Mouse (Mus musculus) splenic B cell, adult 2 months (primary cell): ENCODE data around the gene Lypd6b.

Experiments used
- DNase-seq: peaks from one replicate; pipeline ENCODE4 v3.0.0-alpha.2; 2011; ENCODE audit warnings: low read depth, low spot score
- H3K27me3 ChIP-seq: 2 replicates; pipeline ENCODE4 v1.6.1; 2012; ENCODE audit warnings: mild to moderate bottlenecking, low read length, moderate library complexity, mixed read lengths; ENCODE audit not compliant: control insufficient read depth, poor library complexity, insufficient read depth, severe bottlenecking
- H3K36me3 ChIP-seq: 2 replicates; pipeline ENCODE4 v1.6.1; 2012; ENCODE audit warnings: mild to moderate bottlenecking, low read length, moderate library complexity, mixed read lengths; ENCODE audit not compliant: control insufficient read depth, poor library complexity, insufficient read depth, severe bottlenecking

Gene Lypd6b

DNA sequence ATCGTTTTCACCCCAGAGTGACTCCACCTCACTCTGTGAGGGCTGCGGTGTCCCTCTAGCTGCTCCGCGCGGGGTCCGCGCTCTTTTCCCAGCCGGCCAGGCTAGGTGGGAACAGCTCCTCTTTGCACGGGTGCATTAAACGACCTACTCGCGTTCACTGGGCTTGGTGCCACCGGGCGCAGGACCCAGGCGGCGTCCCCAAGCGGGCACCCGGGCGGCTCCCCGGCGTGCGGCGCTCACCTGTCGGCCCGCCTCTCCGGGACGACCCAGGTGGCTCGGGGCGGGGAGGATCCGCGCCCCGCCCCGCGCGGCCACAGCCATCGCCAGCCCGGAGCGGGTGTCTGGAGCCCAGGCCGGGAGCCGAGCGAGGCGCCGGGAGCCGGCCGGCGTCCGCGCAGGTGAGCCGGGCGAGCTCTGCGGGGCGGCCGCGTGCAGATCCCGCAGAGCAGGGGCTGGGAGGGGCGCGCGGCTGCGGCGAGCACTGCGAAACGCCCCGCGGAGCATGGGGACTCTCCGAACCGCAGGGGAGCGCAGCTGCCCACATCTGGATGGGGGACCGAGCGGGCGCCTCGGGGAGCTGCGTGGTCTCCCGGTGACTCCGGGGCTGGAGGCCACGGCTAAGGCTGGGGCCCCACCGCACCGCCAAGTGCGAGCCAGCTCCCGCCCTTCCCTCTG lies at the start of gene Lypd6b:
TSS of gene Lypd6b (plus strand) at position 313 of the 675 bp plus-strand sequence.
- H3K36me3 ChIP-seq: no peaks in the 10 kb centered on the region
- H3K27me3 ChIP-seq: no peaks in the 10 kb centered on the region; the same call in 1 of the 2 replicates
- DNase-seq: no peak

DNA sequence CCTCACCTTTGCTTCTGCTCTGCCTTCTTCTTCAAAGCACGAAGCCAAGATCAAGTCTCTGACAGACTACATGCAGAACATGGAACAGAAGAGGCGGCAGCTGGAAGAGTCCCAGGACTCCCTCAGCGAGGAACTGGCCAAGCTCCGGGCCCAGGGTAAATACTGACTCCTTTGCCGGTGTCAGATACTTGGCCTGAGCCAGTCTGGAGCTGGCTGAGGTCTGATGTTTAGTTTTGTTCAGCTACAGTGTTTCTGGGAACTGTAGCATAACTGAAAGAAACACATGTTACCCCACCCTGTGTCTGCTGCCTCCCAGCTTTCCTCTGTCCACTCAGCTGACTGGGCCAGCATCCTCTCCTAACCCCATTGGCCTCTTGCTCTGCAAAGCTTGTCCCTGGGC lies 48.4 kb upstream of the Lypd6b start:
- DNase-seq: no peak
- H3K36me3 ChIP-seq: no peaks in the 10 kb centered on the region
- no peaks in the 10 kb centered on the region for H3K27me3 ChIP-seq

- Histone ChIP-seq H3K36me3 (no peaks in the 10 kb centered on the region), H3K27me3 (no peaks in the 10 kb centered on the region)
- DNase-seq: no peak
Observed at GRCm38 (mm10) chr2:49741026-49741425, 46.5 kb upstream of the Lypd6b start.

GRCm38 (mm10) chr2:49741895-49742734 lies 45.4 kb upstream of the Lypd6b start:
- peak; percentile 34 for DNase-seq

GRCm38 (mm10) chr2:49742919-49743318 lies 44.6 kb upstream of the Lypd6b start:
- no peak for DNase-seq
- Histone ChIP-seq H3K27me3 (no peaks in the 10 kb centered on the region), H3K36me3 (no peaks in the 10 kb centered on the region)

More at GRCm38 (mm10) chr2:49741895-49742734, 45.4 kb upstream of the Lypd6b start:
- H3K36me3 ChIP-seq: no peaks in the 10 kb centered on the region
- no peaks in the 10 kb centered on the region for H3K27me3 ChIP-seq

- Histone ChIP-seq H3K36me3 (no peaks in the 10 kb centered on the region), H3K27me3 (no peaks in the 10 kb centered on the region)
- DNase-seq: no peak
Observed at GRCm38 (mm10) chr2:49743775-49744174, 43.7 kb upstream of the Lypd6b start.

DNA sequence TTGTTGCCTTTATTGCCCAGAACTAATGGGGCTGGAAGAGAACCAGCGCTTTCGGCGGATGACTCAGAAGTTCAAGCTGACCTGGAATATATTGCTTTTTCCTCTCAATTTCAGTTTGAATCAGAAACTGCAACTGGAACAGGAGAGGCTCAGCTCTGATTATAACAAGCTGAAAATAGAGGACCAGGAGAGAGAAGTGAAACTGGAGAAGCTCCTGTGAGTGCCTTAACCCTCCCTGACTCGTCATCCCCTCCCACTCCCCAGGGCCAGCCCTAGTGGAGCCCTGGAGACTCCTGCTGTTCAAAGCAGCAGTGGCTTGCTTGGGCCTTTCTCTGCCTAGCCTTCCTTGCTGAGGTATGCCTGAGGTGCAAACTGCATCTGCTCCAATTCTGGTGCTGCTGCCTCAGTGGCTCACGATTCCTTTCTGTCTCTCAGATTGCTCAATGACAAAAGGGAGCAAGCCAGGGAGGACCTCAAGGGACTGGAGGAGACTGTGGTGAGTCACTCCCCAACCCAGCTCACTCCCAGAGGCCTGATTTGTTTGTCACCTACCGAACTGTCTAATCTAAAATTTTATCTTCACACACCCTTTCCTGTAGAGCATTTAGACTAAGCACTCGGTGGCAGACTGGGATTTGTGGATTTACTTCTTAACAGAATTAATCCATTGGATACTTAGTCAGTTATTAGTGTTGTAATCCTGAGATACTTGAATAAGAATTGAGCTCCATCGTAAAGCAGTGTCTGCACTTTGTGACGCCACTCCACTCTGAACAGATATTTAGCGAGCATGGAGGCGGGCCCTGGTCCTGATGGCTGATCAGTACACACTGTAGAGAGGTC lies 43.0 kb upstream of the Lypd6b start:
- peak; percentile 46 for DNase-seq
- H3K27me3 ChIP-seq: no peaks in the 10 kb centered on the region
- no peaks in the 10 kb centered on the region for H3K36me3 ChIP-seq

GRCm38 (mm10) chr2:49745094-49745781 lies 42.2 kb upstream of the Lypd6b start:
- DNase-seq: no peak
- Histone ChIP-seq H3K36me3 (no peaks in the 10 kb centered on the region), H3K27me3 (no peaks in the 10 kb centered on the region)

DNA sequence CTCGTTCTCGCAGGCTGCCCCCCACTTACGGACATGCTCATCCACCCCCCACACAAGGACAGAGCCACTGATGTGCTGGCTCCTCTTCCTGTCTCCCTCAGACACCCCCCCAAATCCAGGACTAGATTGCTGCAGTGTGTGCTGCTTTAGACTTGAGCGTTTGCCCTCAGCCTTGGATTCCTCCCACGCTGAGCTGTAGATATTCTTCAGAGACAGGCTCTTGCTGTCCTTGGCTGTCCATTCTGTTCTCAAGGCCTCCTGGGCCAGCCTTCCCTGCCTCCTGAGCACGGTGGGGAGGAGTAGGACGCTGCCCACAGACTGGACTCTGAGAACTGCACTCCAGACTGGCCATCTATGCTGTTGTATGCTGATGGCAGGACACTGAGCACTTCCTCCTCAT lies 40.5 kb upstream of the Lypd6b start:
- no peaks in the 10 kb centered on the region for H3K36me3 ChIP-seq
- no peaks in the 10 kb centered on the region for H3K27me3 ChIP-seq
- no peak for DNase-seq

- Histone ChIP-seq H3K36me3 (no peaks in the 10 kb centered on the region), H3K27me3 (no peaks in the 10 kb centered on the region)
- no peak for DNase-seq
Observed at GRCm38 (mm10) chr2:49747670-49748069, 39.8 kb upstream of the Lypd6b start.

GRCm38 (mm10) chr2:49748628-49749342 lies 38.7 kb upstream of the Lypd6b start:
- DNase-seq: peak; percentile 46
- no peaks in the 10 kb centered on the region for H3K36me3 ChIP-seq
- no peaks in the 10 kb centered on the region for H3K27me3 ChIP-seq

GRCm38 (mm10) chr2:49749730-49750576 lies 37.5 kb upstream of the Lypd6b start:
- DNase-seq: no peak
- no peaks in the 10 kb centered on the region for H3K36me3 ChIP-seq
- no peaks in the 10 kb centered on the region for H3K27me3 ChIP-seq

- Histone ChIP-seq H3K36me3 (no peaks in the 10 kb centered on the region), H3K27me3 (no peaks in the 10 kb centered on the region)
- no peak for DNase-seq
Observed at GRCm38 (mm10) chr2:49751544-49752210, 35.8 kb upstream of the Lypd6b start.
